Mouse (Mus musculus) forebrain, postnatal 0 days (tissue): ENCODE measurements around the gene Serpinb6c. TPM values are rescaled to one million over a fixed set of nuclear protein-coding genes. Genes with fewer than 3 reads are reported as not detected.

ENCODE experiments used
- ATAC-seq: fragments of 200-750 bp; cut with Nextera tagmentation; 2 replicates; pipeline ENCODE4 v1.8.0; 2017; ENCODE audit warnings: mild to moderate bottlenecking, moderate library complexity
- DNase-seq: peaks from one replicate; pipeline ENCODE4 v3.0.0-alpha.2; 2015
- H3K27ac ChIP-seq: fragments of 300-500 bp; sonication (generic); 2 replicates; pipeline ENCODE4 v1.5.1; 2014; ENCODE audit warnings: low read depth, mild to moderate bottlenecking, antibody characterized with exemption, low read length, moderate library complexity, mixed read lengths
- H3K27me3 ChIP-seq: fragments of 300-500 bp; sonication (generic); 2 replicates; pipeline ENCODE4 v1.6.1; 2014; ENCODE audit warnings: mild to moderate bottlenecking, low read length, mixed read lengths; ENCODE audit not compliant: insufficient read depth
- H3K36me3 ChIP-seq: fragments of 300-500 bp; sonication (generic); 2 replicates; pipeline ENCODE4 v1.6.1; 2014; ENCODE audit warnings: mild to moderate bottlenecking, moderate library complexity; ENCODE audit not compliant: insufficient read depth
- H3K4me1 ChIP-seq: fragments of 300-500 bp; sonication (generic); 2 replicates; pipeline ENCODE4 v1.6.1; 2014; ENCODE audit warnings: antibody characterized with exemption; ENCODE audit not compliant: insufficient read depth
- H3K4me2 ChIP-seq: fragments of 300-500 bp; sonication (generic); 2 replicates; pipeline ENCODE4 v1.6.1; 2014; ENCODE audit warnings: low read depth, mild to moderate bottlenecking, moderate library complexity
- H3K4me3 ChIP-seq: fragments of 300-500 bp; sonication (generic); 2 replicates; pipeline ENCODE4 v1.5.1; 2014; ENCODE audit warnings: low read depth, low read length, mixed read lengths
- H3K9ac ChIP-seq: fragments of 300-500 bp; sonication (generic); 2 replicates; pipeline ENCODE4 v1.6.1; 2014; ENCODE audit warnings: mild to moderate bottlenecking
- H3K9me3 ChIP-seq: fragments of 300-500 bp; sonication (generic); 2 replicates; pipeline ENCODE4 v1.6.1; 2016; ENCODE audit warnings: low read length
- CTCF ChIP-seq: sonication (generic); IDR thresholded peaks from 2 replicates; pipeline ENCODE4 v1.5.1; 2016; ENCODE audit warnings: antibody characterized with exemption, control low read depth, low read depth
- WGBS: fragments of 180-500 bp; shearing (Covaris S2); extraction: QIAGEN DNeasy Blood & Tissue Kit; methylation state at CpG from one replicate; pipeline ENCODE4 v1.1.7; 2014; 5-methylcytosine and 5-hydroxymethylcytosine counted together
- polyA plus RNA-seq: library from polyadenylated mRNA; unstranded; fragments of >200 nt; fragmentation: Nextera tagmentation; extraction: Ambion mirVana; gene quantifications from 2 replicates; pipeline ENCODE4 v1.2.1, GENCODE M21; 2015
- total RNA-seq: library from RNA; depleted of rRNA; stranded (reverse); fragments of >200 nt; gene quantifications from 2 replicates; pipeline ENCODE4 v1.2.3, GENCODE M21; 2014; rRNA removed

The Serpinb6c gene
- total and polyA plus RNA-seq, 2 experiments from 2014 or later, result 0.23 to 2.2 TPM

DNA sequence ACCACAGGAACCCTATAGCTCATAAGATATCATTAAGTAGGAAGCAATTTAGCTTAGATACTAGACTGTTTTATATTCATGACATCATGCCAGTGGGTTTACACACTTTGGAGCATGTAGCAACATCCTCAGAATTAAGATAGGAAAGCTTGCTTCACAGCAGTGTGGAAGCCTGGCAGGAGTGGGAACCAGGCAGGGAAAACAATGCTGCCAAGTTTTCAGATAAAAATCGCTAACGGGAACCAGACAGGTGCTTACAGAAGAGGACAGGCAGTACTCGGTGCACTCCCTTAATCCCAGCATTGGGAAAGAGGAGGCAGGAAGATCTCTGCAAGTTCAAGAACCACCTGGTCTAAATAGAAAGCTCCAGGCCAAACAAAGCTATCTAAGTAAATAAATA lies 1.3 kb upstream of the Serpinb6c start:
- Histone ChIP-seq H3K4me2 (no peak overlapping the region), H3K27me3 (no peaks in the 10 kb centered on the region), H3K36me3 (no peaks in the 10 kb centered on the region), H3K9me3 (no peaks in the 10 kb centered on the region), H3K4me1 (no peaks in the 10 kb centered on the region), H3K4me3 (no peak overlapping the region), H3K27ac (no peak overlapping the region), H3K9ac (no peak overlapping the region)
- TF ChIP-seq CTCF, result no peak
- DNase-seq, result no peak
- no peak for ATAC-seq
- WGBS, result 69% methylated on average over 3 of the region's 3 CpGs

DNA sequence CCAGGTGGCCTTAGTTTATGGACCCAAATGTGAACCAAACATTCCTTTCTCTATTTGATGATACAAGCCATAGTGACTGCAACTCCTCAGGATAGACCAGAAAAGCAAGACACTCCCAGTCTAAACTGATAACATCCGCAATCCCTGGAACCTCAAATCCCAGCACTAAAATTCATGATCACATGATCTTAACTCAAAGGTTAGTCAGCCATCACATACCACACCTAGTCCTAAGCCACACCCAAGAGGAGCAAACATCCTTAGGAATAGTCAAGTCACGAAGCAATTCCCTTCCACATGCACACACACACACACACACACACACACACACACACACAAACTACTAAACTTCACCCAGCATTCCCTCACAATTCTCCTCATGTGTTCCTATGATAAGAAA lies 2.2 kb downstream of the Serpinb6c start:
- H3K27me3 ChIP-seq, result no peaks in the 10 kb centered on the region
- no peaks in the 10 kb centered on the region for H3K9me3 ChIP-seq
- ATAC-seq, result no peak
- WGBS, result 91% methylated on average over 2 of the region's 2 CpGs
- no peak overlapping the region for H3K9ac ChIP-seq
- no peak for TF ChIP-seq CTCF
- no peak overlapping the region for H3K4me3 ChIP-seq
- no peak for DNase-seq
- H3K4me1 ChIP-seq, result no peaks in the 10 kb centered on the region
- H3K4me2 ChIP-seq, result no peak overlapping the region
- H3K27ac ChIP-seq, result no peak overlapping the region
- no peaks in the 10 kb centered on the region for H3K36me3 ChIP-seq

DNA sequence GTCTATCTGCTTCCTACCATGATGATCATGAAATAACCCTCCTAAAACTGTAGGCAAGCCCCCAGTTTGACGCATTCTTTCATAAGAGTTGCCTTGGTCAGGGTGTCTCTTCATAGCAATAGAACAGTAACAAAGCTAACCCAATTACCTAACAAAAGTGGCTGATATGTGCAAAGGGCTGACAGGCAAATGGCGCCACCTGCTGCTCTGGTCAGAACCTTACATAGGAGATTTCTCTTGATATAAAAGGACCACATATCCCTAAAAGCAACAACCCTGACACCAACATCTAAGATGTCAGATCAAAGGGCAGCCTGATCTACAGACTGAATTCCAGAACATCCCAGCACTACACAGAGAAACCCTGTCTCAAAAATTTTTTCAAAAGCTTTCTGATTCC lies 11.3 kb downstream of the Serpinb6c start:
- Histone ChIP-seq H3K9ac (no peak overlapping the region), H3K4me3 (no peak overlapping the region), H3K9me3 (no peaks in the 10 kb centered on the region), H3K27ac (no peak overlapping the region), H3K4me2 (no peak overlapping the region), H3K4me1 (no peaks in the 10 kb centered on the region), H3K36me3 (no peaks in the 10 kb centered on the region), H3K27me3 (no peaks in the 10 kb centered on the region)
- WGBS, result 39% methylated on average over 2 of the region's 2 CpGs
- TF ChIP-seq CTCF, result peak; percentile 62
- DNase-seq, result peak; percentile 23
- ATAC-seq, result no peak; the same call in 1 of the 2 replicates

DNA sequence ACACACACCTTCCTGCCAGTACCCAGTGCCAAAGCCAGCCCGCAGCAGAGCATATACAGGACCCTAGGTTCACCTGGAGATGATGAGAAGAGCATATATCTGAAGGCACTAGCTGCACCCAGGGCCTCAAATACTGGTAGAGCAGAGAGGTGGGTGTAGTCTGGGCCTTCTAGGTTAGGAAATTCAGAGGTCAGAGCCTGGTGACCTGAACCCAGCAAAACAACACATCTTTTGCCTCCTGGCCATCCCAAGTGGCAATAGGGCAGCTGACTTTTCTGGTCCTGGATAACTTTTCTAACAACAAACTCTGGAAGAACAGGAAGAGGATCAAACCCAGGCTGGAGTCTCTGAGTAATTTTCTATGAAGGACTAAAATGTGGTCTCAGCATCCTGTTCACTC lies 62.2 kb downstream of the Serpinb6c start, which contains the start of gene Serpinb6e:
Gene Serpinb6e, minus strand, starts transcription at position 101 of the 400 bp plus-strand sequence.
- DNase-seq (no peak), ATAC-seq (no peak)
- Histone ChIP-seq H3K27ac (no peak within 1 kb of the TSS), H3K9ac (no peak within 1 kb of the TSS), H3K36me3 (no peaks in the 10 kb centered on the region), H3K9me3 (no peaks in the 10 kb centered on the region), H3K4me2 (no peak within 1 kb of the TSS), H3K4me3 (no peak within 1 kb of the TSS), H3K4me1 (no peaks in the 10 kb centered on the region), H3K27me3 (no peaks in the 10 kb centered on the region)
- WGBS, result 53% methylated on average over 1 of the region's 1 CpGs
- TF ChIP-seq CTCF, result no peak

DNA sequence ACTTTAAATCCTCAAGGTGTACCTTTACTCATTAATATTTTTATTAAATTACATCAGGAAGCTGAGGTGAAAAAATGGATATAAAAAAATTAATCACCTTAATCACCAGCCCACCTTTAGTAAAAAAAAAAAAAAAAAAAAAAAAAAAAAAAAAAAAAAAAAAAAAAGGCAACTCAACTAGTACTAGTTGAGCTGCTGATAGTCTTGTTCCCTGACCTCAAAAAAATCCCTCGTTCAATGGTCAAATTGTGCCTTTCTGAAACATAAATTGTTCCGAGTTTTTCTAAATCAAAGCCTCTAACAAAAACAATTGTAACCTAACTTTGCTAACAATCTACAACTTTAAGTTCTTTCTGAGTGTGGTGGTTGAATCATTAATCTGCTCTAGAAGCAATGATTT lies 74.8 kb downstream of the Serpinb6c start:
- no peaks in the 10 kb centered on the region for H3K27me3 ChIP-seq
- H3K27ac ChIP-seq, result no peak overlapping the region
- no peak for TF ChIP-seq CTCF
- WGBS, result 75% methylated on average over 2 of the region's 2 CpGs
- H3K36me3 ChIP-seq, result no peaks in the 10 kb centered on the region
- DNase-seq (no peak), ATAC-seq (no peak)
- no peak overlapping the region for H3K4me2 ChIP-seq
- H3K9ac ChIP-seq, result no peak overlapping the region
- no peaks in the 10 kb centered on the region for H3K4me1 ChIP-seq
- no peaks in the 10 kb centered on the region for H3K9me3 ChIP-seq
- H3K4me3 ChIP-seq, result no peak overlapping the region

Other genes starting within 250 kb of the Serpinb6c start
- not detected in 2 replicates for gene Serpinb6d, start 244.3 kb downstream of the Serpinb6c start, total RNA-seq
- not detected in 2 replicates for gene Serpinb6d, start 244.3 kb downstream of the Serpinb6c start, polyA plus RNA-seq
- gene Serpinb6e, start 62.3 kb downstream of the Serpinb6c start, total RNA-seq, result not detected in 2 replicates
- gene Serpinb6e, start 62.3 kb downstream of the Serpinb6c start, polyA plus RNA-seq, result not detected in 2 replicates
- gene Nqo2, start 59.0 kb upstream of the Serpinb6c start, total RNA-seq, result 4.0 and 4.7 TPM in 2 replicates
- 4.7 and 6.3 TPM in 2 replicates for gene Nqo2, start 59.0 kb upstream of the Serpinb6c start, polyA plus RNA-seq
- gene Ripk1, start 96.7 kb upstream of the Serpinb6c start, total RNA-seq, result 8.2 and 10.3 TPM in 2 replicates
- 2.3 and 3.4 TPM in 2 replicates for gene Ripk1, start 96.7 kb upstream of the Serpinb6c start, polyA plus RNA-seq
- 53.0 and 62.6 TPM in 2 replicates for gene Serpinb6a, start 97.1 kb upstream of the Serpinb6c start, total RNA-seq
- 48.1 and 50.6 TPM in 2 replicates for gene Serpinb6a, start 97.1 kb upstream of the Serpinb6c start, polyA plus RNA-seq
- 37.1 and 40.5 TPM in 2 replicates for gene Bphl, start 131.9 kb upstream of the Serpinb6c start, total RNA-seq
- 46.0 and 51.2 TPM in 2 replicates for gene Bphl, start 131.9 kb upstream of the Serpinb6c start, polyA plus RNA-seq
- 4,454 and 4,559 TPM in 2 replicates for gene Tubb2a, start 172.3 kb upstream of the Serpinb6c start, total RNA-seq
- gene Tubb2a, start 172.3 kb upstream of the Serpinb6c start, polyA plus RNA-seq, result 3,524 and 3,579 TPM in 2 replicates
- 5,538 and 5,638 TPM in 2 replicates for gene Tubb2b, start 224.8 kb upstream of the Serpinb6c start, total RNA-seq
- 1,072 and 1,153 TPM in 2 replicates for gene Tubb2b, start 224.8 kb upstream of the Serpinb6c start, polyA plus RNA-seq